Mouse (Mus musculus): ENCODE measurements around the gene Extl1. TPM values are rescaled to one million over a fixed set of nuclear protein-coding genes. Genes with fewer than 3 reads are reported as not detected.
A peak's percentile ranks its signal among the peaks of the same experiment; 100 is the strongest.

Extl1 gene
- polyA plus RNA-seq, 1 experiment from 2014 or later = 2.1 TPM

- Histone ChIP-seq H3K9me3 (ENCODE audit: control insufficient read depth, low read length) (no peaks in the 10 kb centered on the region), H3K36me3 (ENCODE audit: control insufficient read depth, insufficient read depth, low read length) (no peaks in the 10 kb centered on the region), H3K4me3 (ENCODE audit: low read depth, low read length) (peak within 1 kb of the TSS; percentile 53), H3K27ac (replicated peaks) (peak within 1 kb of the TSS; percentile 93), H3K9ac (ENCODE audit: low read length) (peak within 1 kb of the TSS; percentile 69), H3K27me3 (ENCODE audit: control insufficient read depth, insufficient read depth, low read length) (no peaks in the 10 kb centered on the region), H3K4me1 (replicated peaks; ENCODE audit: control insufficient read depth, insufficient read depth) (no peaks in the 10 kb centered on the region), H3K4me2 (replicated peaks; ENCODE audit: low read depth) (peak within 1 kb of the TSS; percentile 85)
- ATAC-seq (ENCODE audit: low FRiP score, low TSS enrichment) (peak; percentile 98), DNase-seq (ENCODE audit: low spot score) (peak; percentile 92)
- TF ChIP-seq CTCF (IDR thresholded peaks at IDR 0.05; ENCODE audit: low read depth) (peak; percentile 100), EP300 (optimal IDR thresholded peaks at IDR 0.05) (no peak)
- under 1% methylated on average over 31 of the region's 31 CpGs for WGBS
These were observed 12.6 kb upstream of the Extl1 start, which contains the start of gene Pafah2 for GRCm38 (mm10) chr4:134395977-134396825. Gene Pafah2 (plus strand): TSS chr4:134396320.

DNA sequence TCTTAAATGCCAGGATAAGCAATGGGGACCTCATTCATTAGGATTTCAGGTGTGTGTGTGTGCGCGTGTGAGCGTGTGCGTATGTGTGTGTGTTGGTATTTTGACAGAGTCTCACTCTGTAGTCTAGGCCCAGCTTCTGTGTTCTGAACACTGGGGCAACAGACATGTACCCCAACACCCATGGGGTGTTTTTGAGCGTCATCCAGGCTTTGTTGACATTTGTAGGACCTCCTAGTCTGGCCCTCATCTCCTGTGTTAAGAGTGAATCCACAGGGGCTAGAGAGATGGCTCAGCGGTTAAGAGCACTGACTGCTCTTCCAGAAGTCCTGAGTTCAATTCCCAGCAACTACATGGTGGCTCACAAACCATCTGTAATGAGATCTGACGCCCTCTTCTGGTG lies 11.5 kb upstream of the Extl1 start:
- Histone ChIP-seq H3K4me1 (replicated peaks; ENCODE audit: control insufficient read depth, insufficient read depth) (no peaks in the 10 kb centered on the region), H3K9ac (ENCODE audit: low read length) (no peak overlapping the region), H3K4me3 (ENCODE audit: low read depth, low read length) (no peak overlapping the region), H3K36me3 (ENCODE audit: control insufficient read depth, insufficient read depth, low read length) (no peaks in the 10 kb centered on the region), H3K27ac (replicated peaks) (no peak overlapping the region), H3K27me3 (ENCODE audit: control insufficient read depth, insufficient read depth, low read length) (no peaks in the 10 kb centered on the region), H3K4me2 (replicated peaks; ENCODE audit: low read depth) (no peak overlapping the region), H3K9me3 (ENCODE audit: control insufficient read depth, low read length) (no peaks in the 10 kb centered on the region)
- TF ChIP-seq CTCF (IDR thresholded peaks at IDR 0.05; ENCODE audit: low read depth) = no peak
- no peak for TF ChIP-seq EP300 (optimal IDR thresholded peaks at IDR 0.05)
- no peak for DNase-seq (ENCODE audit: low spot score)
- WGBS = 89% methylated on average over 7 of the region's 7 CpGs
- ATAC-seq (ENCODE audit: low FRiP score, low TSS enrichment) = no peak

DNA sequence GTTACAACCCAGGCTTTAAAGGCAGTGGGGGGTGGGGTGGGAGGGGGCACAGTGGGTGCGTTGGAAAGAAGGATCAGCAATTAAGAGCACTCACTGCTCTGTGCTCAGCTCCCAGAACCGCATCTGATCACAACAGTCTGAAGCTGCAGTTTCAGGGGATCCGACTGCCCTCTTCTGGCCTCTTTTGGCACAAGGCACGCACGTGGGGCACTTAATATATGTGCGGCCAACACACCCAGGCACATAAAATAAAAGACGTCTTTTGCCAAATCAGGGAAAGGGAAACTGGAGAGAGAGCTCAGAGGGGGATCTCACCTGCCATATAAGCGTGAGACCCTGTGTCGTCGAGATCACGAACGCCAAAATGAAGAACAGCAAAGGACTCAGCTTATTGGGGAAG lies 9.4 kb upstream of the Extl1 start:
- 20% methylated on average over 12 of the region's 12 CpGs for WGBS
- peak; percentile 46 for DNase-seq (ENCODE audit: low spot score)
- TF ChIP-seq EP300 (optimal IDR thresholded peaks at IDR 0.05) (no peak), CTCF (IDR thresholded peaks at IDR 0.05; ENCODE audit: low read depth) (peak; percentile 60)
- Histone ChIP-seq H3K4me2 (replicated peaks; ENCODE audit: low read depth) (no peak overlapping the region), H3K36me3 (ENCODE audit: control insufficient read depth, insufficient read depth, low read length) (no peaks in the 10 kb centered on the region), H3K27ac (replicated peaks) (no peak overlapping the region), H3K27me3 (ENCODE audit: control insufficient read depth, insufficient read depth, low read length) (no peaks in the 10 kb centered on the region), H3K4me1 (replicated peaks; ENCODE audit: control insufficient read depth, insufficient read depth) (no peaks in the 10 kb centered on the region), H3K9ac (ENCODE audit: low read length) (no peak overlapping the region), H3K9me3 (ENCODE audit: control insufficient read depth, low read length) (no peaks in the 10 kb centered on the region), H3K4me3 (ENCODE audit: low read depth, low read length) (no peak overlapping the region)
- ATAC-seq (ENCODE audit: low FRiP score, low TSS enrichment) = no peak

GRCm38 (mm10) chr4:134392595-134392994 lies 8.9 kb upstream of the Extl1 start:
- DNase-seq (ENCODE audit: low spot score) = no peak
- H3K27ac ChIP-seq (replicated peaks) = no peak overlapping the region
- no peak for TF ChIP-seq EP300 (optimal IDR thresholded peaks at IDR 0.05)
- TF ChIP-seq CTCF (IDR thresholded peaks at IDR 0.05; ENCODE audit: low read depth) = no peak
- H3K4me2 ChIP-seq (replicated peaks; ENCODE audit: low read depth) = no peak overlapping the region
- no peaks in the 10 kb centered on the region for H3K27me3 ChIP-seq (ENCODE audit: control insufficient read depth, insufficient read depth, low read length)
- no peak overlapping the region for H3K4me3 ChIP-seq (ENCODE audit: low read depth, low read length)
- no peak for ATAC-seq (ENCODE audit: low FRiP score, low TSS enrichment)
- no peak overlapping the region for H3K9ac ChIP-seq (ENCODE audit: low read length)
- H3K9me3 ChIP-seq (ENCODE audit: control insufficient read depth, low read length) = no peaks in the 10 kb centered on the region
- no peaks in the 10 kb centered on the region for H3K4me1 ChIP-seq (replicated peaks; ENCODE audit: control insufficient read depth, insufficient read depth)
- no peaks in the 10 kb centered on the region for H3K36me3 ChIP-seq (ENCODE audit: control insufficient read depth, insufficient read depth, low read length)
- 9% methylated on average over 8 of the region's 8 CpGs for WGBS

- ATAC-seq (ENCODE audit: low FRiP score, low TSS enrichment) (no peak), DNase-seq (ENCODE audit: low spot score) (no peak)
- no peak overlapping the region for H3K9ac ChIP-seq (ENCODE audit: low read length)
- no peak overlapping the region for H3K4me2 ChIP-seq (replicated peaks; ENCODE audit: low read depth)
- H3K27ac ChIP-seq (replicated peaks) = no peak overlapping the region
- TF ChIP-seq CTCF (IDR thresholded peaks at IDR 0.05; ENCODE audit: low read depth) = no peak
- no peak for TF ChIP-seq EP300 (optimal IDR thresholded peaks at IDR 0.05)
- H3K4me1 ChIP-seq (replicated peaks; ENCODE audit: control insufficient read depth, insufficient read depth) = no peaks in the 10 kb centered on the region
- H3K9me3 ChIP-seq (ENCODE audit: control insufficient read depth, low read length) = no peaks in the 10 kb centered on the region
- H3K4me3 ChIP-seq (ENCODE audit: low read depth, low read length) = no peak overlapping the region
- WGBS = 85% methylated on average over 1 of the region's 1 CpGs
- H3K36me3 ChIP-seq (ENCODE audit: control insufficient read depth, insufficient read depth, low read length) = no peaks in the 10 kb centered on the region
- H3K27me3 ChIP-seq (ENCODE audit: control insufficient read depth, insufficient read depth, low read length) = no peaks in the 10 kb centered on the region
These were observed 8.0 kb upstream of the Extl1 start for GRCm38 (mm10) chr4:134391636-134392035.

DNA sequence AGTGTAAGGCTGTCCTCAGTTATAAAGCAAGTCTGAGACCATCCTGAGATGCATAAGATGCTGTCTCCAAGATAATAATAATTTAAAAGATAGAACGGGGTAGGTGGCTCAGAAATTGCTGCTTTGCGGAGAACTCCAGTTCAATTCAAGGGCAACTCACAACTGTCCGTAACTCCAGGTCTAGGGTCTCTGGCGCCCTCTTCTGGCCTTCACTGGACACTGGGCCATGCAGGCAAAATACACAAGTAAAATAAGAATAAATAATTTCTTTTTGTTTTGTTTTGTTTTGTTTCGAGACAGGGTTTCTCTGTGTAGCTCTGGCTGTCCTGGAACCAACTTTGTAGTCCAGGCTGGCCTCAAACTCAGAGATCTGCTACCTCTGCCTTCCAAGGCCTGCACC lies 4.7 kb upstream of the Extl1 start:
- Histone ChIP-seq H3K9me3 (ENCODE audit: control insufficient read depth, low read length) (no peaks in the 10 kb centered on the region), H3K27ac (replicated peaks) (no peak overlapping the region), H3K4me1 (replicated peaks; ENCODE audit: control insufficient read depth, insufficient read depth) (no peaks in the 10 kb centered on the region), H3K4me2 (replicated peaks; ENCODE audit: low read depth) (no peak overlapping the region), H3K9ac (ENCODE audit: low read length) (no peak overlapping the region), H3K4me3 (ENCODE audit: low read depth, low read length) (no peak overlapping the region), H3K27me3 (ENCODE audit: control insufficient read depth, insufficient read depth, low read length) (no peaks in the 10 kb centered on the region), H3K36me3 (ENCODE audit: control insufficient read depth, insufficient read depth, low read length) (no peaks in the 10 kb centered on the region)
- DNase-seq (ENCODE audit: low spot score) (peak; percentile 83), ATAC-seq (ENCODE audit: low FRiP score, low TSS enrichment) (no peak)
- 14% methylated on average over 5 of the region's 5 CpGs for WGBS
- TF ChIP-seq CTCF (IDR thresholded peaks at IDR 0.05; ENCODE audit: low read depth) = peak; percentile 86
- TF ChIP-seq EP300 (optimal IDR thresholded peaks at IDR 0.05) = no peak
